Mouse (Mus musculus): ENCODE results near the gene Col26a1.

DNA sequence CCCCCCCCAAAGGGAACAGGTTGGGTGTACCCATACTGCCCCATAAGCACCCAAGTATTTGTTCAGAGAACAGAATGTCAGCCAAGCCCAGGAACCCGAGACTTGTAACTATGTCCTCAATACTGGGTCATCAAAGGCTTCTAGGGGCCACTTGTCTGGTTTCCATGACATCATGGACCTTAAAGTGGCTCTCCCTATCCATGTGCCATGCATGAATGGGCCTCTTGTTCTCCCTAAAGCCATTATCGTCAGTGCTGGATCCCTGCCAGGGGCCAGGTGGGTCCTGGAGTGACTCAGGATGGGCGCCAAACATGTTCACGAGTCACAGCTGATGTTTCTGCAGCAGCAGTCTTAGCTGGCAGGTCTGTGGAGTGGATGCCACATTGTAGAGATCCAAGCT is 172.3 kb downstream of the Col26a1 start:
- TF ChIP-seq GATA1 (IDR thresholded peaks at IDR 0.05; ENCODE audit: low read length) (no peak), TAL1 (IDR thresholded peaks at IDR 0.05; ENCODE audit: low read length) (no peak)
